Mouse (Mus musculus) effector memory CD4-positive, alpha-beta T cell, adult 7 months (primary cell): Measurements from ENCODE around the gene Rab7. TPM values are rescaled to one million over a fixed set of nuclear protein-coding genes. Genes with fewer than 3 reads are reported as not detected.

Experiments used
- polyA plus RNA-seq: library from polyadenylated mRNA; unstranded; fragments of 100-300 nt; shearing (Covaris generic); gene quantifications from one replicate; pipeline ENCODE4 v1.2.1, GENCODE M21; 2017

Gene Rab7
- polyA plus RNA-seq: 271 TPM

GRCm38 (mm10) chr6:88044577-88045405, at the start of gene Rab7:
Gene Rab7, minus strand, starts transcription at chr6:88045270.

GRCm38 (mm10) chr6:88084278-88085151, 39.4 kb upstream of the Rab7 start, which contains the start of gene Rpn1:
Gene Rpn1, plus strand, starts transcription at chr6:88084482.

GRCm38 (mm10) chr6:87981547-87982256, 63.4 kb downstream of the Rab7 start, which contains the start of gene H1fx:
Gene H1fx, minus strand, starts transcription at chr6:87981637.

Other genes with a start within 250 kb of the Rab7 start
- gene Rab43, start 233.1 kb downstream of the Rab7 start, polyA plus RNA-seq: 68.3 TPM
- gene Gm45140, start 209.5 kb downstream of the Rab7 start, polyA plus RNA-seq: 40.7 TPM
- gene Isy1, start 206.5 kb downstream of the Rab7 start, polyA plus RNA-seq: 272 TPM
- 1,948 TPM for gene Cnbp, start 194.2 kb downstream of the Rab7 start, polyA plus RNA-seq
- 168 TPM for gene Copg1, start 157.5 kb downstream of the Rab7 start, polyA plus RNA-seq
- 95.9 TPM for gene Hmces, start 131.3 kb downstream of the Rab7 start, polyA plus RNA-seq
- not detected for gene H1fx, start 63.6 kb downstream of the Rab7 start, polyA plus RNA-seq
- 107 TPM for gene Rpn1, start 39.2 kb upstream of the Rab7 start, polyA plus RNA-seq
- gene Gata2, start 148.6 kb upstream of the Rab7 start, polyA plus RNA-seq: 0.16 TPM
- gene Dnajb8, start 177.0 kb upstream of the Rab7 start, polyA plus RNA-seq: not detected